Mouse (Mus musculus) embryonic facial prominence, embryonic 15.5 days (tissue): ENCODE data around the gene Vmn1r90. TPM values are rescaled to one million over a fixed set of nuclear protein-coding genes. Genes with fewer than 3 reads are reported as not detected.
"Not testable (repeated sequence)": the region's sequence is repeated elsewhere in the genome, so short reads cannot be mapped to it uniquely, and the experiment has no call there.

Experiments
- ATAC-seq: fragments of 200-750 bp; cut with Nextera tagmentation; 2 replicates; pipeline ENCODE4 v1.8.0; 2017; ENCODE audit warnings: low read depth, moderate TSS enrichment; ENCODE audit not compliant: insufficient number of reproducible peaks, low FRiP score, low TSS enrichment
- H3K27ac ChIP-seq: fragments of 300-500 bp; sonication (generic); replicated peaks from 2 replicates; pipeline ENCODE4 v1.5.1; 2015; ENCODE audit warnings: mild to moderate bottlenecking, inconsistent platforms
- H3K27me3 ChIP-seq: fragments of 300-500 bp; sonication (generic); 2 replicates; pipeline ENCODE4 v1.6.1; 2015; ENCODE audit warnings: inconsistent platforms
- H3K36me3 ChIP-seq: fragments of 300-500 bp; sonication (generic); 2 replicates; pipeline ENCODE4 v1.6.1; 2015; ENCODE audit warnings: mild to moderate bottlenecking, inconsistent platforms
- H3K4me1 ChIP-seq: fragments of 300-500 bp; sonication (generic); 2 replicates; pipeline ENCODE4 v1.6.1; 2015; ENCODE audit warnings: inconsistent platforms
- H3K4me2 ChIP-seq: fragments of 300-500 bp; sonication (generic); replicated peaks from 2 replicates; pipeline ENCODE4 v1.6.1; 2015; ENCODE audit warnings: mild to moderate bottlenecking, inconsistent platforms
- H3K4me3 ChIP-seq: fragments of 300-500 bp; sonication (generic); replicated peaks from 2 replicates; pipeline ENCODE4 v1.5.1; 2015; ENCODE audit warnings: mild to moderate bottlenecking, inconsistent platforms
- H3K9ac ChIP-seq: fragments of 300-500 bp; sonication (generic); 2 replicates; pipeline ENCODE4 v1.6.1; 2015; ENCODE audit warnings: inconsistent platforms
- H3K9me3 ChIP-seq: fragments of 300-500 bp; sonication (generic); replicated peaks from 2 replicates; pipeline ENCODE4 v1.6.1; 2016; ENCODE audit warnings: inconsistent platforms
- WGBS: fragments of 180-500 bp; shearing (Covaris S2); methylation state at CpG from one replicate; pipeline ENCODE4 v1.1.7; 2015; 5-methylcytosine and 5-hydroxymethylcytosine counted together
- polyA plus RNA-seq: library from polyadenylated mRNA; unstranded; fragments of >200 nt; fragmentation: Nextera tagmentation; extraction: Ambion mirVana; gene quantifications from 2 replicates; pipeline ENCODE4 v1.2.1, GENCODE M21; 2015

Gene Vmn1r90
- polyA plus RNA-seq, result 0.14 and 0.29 TPM in 2 replicates

DNA sequence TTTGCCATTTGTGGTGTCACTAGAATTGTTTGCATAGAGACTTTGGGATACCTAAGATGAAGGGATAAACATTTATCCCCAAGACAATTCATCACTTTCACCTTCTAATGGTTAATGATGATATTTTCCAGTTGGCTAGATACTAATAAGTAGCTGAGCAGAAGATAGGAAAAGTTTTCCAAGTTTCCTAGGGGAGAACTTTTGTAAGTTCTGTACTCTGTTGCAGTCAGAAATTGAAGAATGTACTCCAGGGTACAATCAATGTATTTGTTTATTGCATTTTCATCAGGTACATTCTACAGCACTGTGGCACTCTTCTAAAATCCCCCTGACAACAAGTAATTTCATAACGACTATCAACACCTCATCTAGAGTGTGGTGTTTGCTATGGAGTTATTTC lies at the start of gene Vmn1r90:
Vmn1r90 (minus strand) TSS at position 101 of the 400 bp plus-strand sequence.
- no peak within 1 kb of the TSS for H3K27ac ChIP-seq
- H3K4me2 ChIP-seq, result no peak within 1 kb of the TSS
- no peaks in the 10 kb centered on the region for H3K36me3 ChIP-seq
- peaks cover 4% of the 10 kb centered on the region; the same call in 1 of the 2 replicates for H3K9me3 ChIP-seq
- no peaks in the 10 kb centered on the region for H3K27me3 ChIP-seq
- no peak within 1 kb of the TSS for H3K4me3 ChIP-seq
- ATAC-seq, result no peak
- no peaks in the 10 kb centered on the region for H3K4me1 ChIP-seq
- no peak within 1 kb of the TSS for H3K9ac ChIP-seq
- WGBS, result 57% methylated on average over 1 of the region's 1 CpGs

DNA sequence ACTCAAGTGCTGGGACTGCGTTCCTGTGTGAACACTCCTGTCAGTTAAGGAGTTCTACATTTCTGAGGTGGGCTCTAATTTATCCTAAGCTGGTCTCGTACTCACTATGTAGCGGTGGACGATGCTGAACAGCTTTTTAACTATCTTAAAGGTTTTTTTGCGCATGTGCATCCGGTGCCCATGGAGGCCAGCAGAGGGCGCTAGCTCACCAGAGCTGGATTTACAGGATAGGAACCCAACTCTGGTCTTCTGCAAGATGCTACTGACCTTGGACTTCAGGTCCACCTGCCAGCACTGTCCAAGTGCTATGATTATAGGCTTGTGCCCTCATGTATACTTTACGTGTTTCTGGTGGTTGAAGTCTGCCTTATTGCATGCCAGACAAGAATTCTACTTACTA lies 29.7 kb upstream of the Vmn1r90 start:
- H3K4me1 ChIP-seq, H3K4me2 ChIP-seq, H3K9me3 ChIP-seq, H3K36me3 ChIP-seq, H3K27me3 ChIP-seq, H3K27ac ChIP-seq, H3K4me3 ChIP-seq, ATAC-seq, H3K9ac ChIP-seq: not testable (repeated sequence)
- WGBS, result 60% methylated on average over 8 of the region's 8 CpGs

DNA sequence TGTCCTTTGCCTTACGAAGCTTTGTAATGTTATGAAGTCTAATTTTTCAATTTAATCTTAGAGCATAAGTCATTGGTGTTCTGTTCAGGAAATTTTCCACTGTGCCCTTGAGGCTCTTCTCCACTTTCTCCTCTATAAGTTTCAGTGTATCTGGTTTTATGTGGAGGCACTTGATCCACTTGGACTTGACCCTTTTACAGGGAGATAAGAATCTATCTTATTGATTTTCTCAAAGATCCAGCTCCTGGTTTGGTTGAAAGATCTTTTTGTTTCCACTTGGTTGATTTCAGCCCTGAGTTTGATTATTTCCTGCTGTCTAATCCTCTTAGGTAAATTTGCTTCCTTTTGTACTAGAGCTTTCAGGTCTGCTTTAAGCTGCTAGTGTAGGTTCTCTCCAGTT lies 11.0 kb downstream of the Vmn1r90 start:
- no peaks in the 10 kb centered on the region for H3K27me3 ChIP-seq
- H3K4me3 ChIP-seq, result no peak overlapping the region
- no peak for ATAC-seq
- no peak overlapping the region for H3K4me2 ChIP-seq
- no peak overlapping the region for H3K9ac ChIP-seq
- no peaks in the 10 kb centered on the region for H3K4me1 ChIP-seq
- WGBS, result 87% methylated on average over 1 of the region's 1 CpGs
- peaks cover 3% of the 10 kb centered on the region; the same call in 1 of the 2 replicates for H3K9me3 ChIP-seq
- no peak overlapping the region for H3K27ac ChIP-seq
- H3K36me3 ChIP-seq, result no peaks in the 10 kb centered on the region

DNA sequence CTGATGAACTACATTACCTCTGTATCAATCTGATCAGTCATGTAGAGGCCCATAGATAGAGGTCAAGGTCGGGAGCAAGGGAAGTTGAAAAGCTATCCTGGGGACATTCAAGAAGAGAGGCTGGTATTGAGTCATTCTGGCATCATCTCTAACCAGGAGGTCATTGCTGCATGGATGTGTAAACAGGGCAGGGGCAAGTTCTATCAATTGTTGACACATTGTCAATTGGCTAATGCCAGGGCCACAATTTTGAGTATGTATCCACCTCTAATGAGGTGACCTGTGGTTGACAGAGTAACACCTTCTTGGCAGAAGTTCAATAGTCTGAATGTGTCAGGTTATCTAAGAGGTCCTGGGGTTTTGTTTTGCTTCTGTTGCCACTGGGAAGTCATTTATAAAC lies 38.0 kb downstream of the Vmn1r90 start:
- Histone ChIP-seq H3K4me2 (no peak overlapping the region), H3K36me3 (no peaks in the 10 kb centered on the region), H3K4me3 (no peak overlapping the region), H3K9ac (no peak overlapping the region), H3K27me3 (no peaks in the 10 kb centered on the region), H3K4me1 (no peaks in the 10 kb centered on the region), H3K27ac (no peak overlapping the region), H3K9me3 (0 out of 2 replicates have a peak, but pooled peaks cover 7% of the 10 kb centered on the region)
- WGBS, result 56% methylated on average over 1 of the region's 1 CpGs
- no peak for ATAC-seq

DNA sequence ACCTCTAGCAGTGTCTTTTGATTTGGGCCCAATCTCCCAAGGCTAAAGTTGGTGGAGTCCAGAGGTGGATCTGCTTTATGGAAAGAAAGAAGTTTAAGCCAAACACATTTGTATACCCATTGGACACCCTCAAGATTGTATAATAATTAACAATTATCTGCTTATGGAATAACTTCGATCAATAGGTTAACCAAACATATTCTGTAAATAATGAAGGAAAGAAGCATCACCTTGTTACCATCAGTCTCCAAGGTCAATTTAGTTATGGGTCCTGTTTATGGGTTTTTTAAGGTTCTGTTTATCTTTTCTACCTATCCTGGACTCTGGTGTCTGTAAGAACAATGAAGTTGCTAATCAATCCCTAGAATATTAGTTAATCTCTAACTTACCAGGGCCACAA lies 40.7 kb downstream of the Vmn1r90 start:
- WGBS, result 79% methylated on average over 1 of the region's 1 CpGs
- no peak overlapping the region for H3K4me2 ChIP-seq
- 0 out of 2 replicates have a peak, but pooled peaks cover 11% of the 10 kb centered on the region for H3K9me3 ChIP-seq
- no peak for ATAC-seq
- no peak overlapping the region for H3K9ac ChIP-seq
- H3K27me3 ChIP-seq, result no peaks in the 10 kb centered on the region
- no peak overlapping the region for H3K4me3 ChIP-seq
- no peaks in the 10 kb centered on the region for H3K4me1 ChIP-seq
- no peaks in the 10 kb centered on the region for H3K36me3 ChIP-seq
- no peak overlapping the region for H3K27ac ChIP-seq

DNA sequence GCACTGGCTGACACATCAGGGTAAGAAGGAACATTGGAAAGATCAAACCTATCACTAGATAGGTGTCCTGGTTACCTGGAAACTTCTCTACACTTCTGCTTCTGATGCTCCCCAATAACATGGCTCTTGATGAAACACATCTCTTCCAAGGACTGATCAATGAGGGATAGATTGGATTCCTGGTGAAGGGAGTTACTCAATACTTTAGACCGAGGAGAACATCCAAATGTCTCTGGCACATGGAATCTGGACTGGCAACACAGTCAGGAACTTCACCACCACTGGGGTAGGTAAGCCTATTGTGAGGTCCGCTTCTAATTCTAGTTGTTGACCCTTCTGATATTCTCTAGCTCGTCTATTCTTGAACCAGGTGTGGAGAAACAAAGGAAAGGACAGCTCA lies 45.0 kb downstream of the Vmn1r90 start:
- Histone ChIP-seq H3K9me3 (0 out of 2 replicates have a peak, but pooled peaks cover 4% of the 10 kb centered on the region), H3K9ac (no peak overlapping the region), H3K4me2 (no peak overlapping the region), H3K36me3 (no peaks in the 10 kb centered on the region), H3K4me1 (no peaks in the 10 kb centered on the region), H3K4me3 (no peak overlapping the region), H3K27ac (no peak overlapping the region), H3K27me3 (no peaks in the 10 kb centered on the region)
- no peak for ATAC-seq
- 67% methylated on average over 3 of the region's 3 CpGs for WGBS

Other genes starting within 250 kb of the Vmn1r90 start
- not detected in 2 replicates for gene Obox8, start 229.9 kb downstream of the Vmn1r90 start, polyA plus RNA-seq
- not detected in 2 replicates for gene Sult2a8, start 116.7 kb downstream of the Vmn1r90 start, polyA plus RNA-seq
- gene Sult2a7, start 69.3 kb downstream of the Vmn1r90 start, polyA plus RNA-seq, result not detected in 2 replicates
- gene Obox7, start 96.0 kb upstream of the Vmn1r90 start, polyA plus RNA-seq, result not detected in 2 replicates